Comparison of ENCODE assay signal across 7 mouse cellular contexts in genomic region chr4:43039609-43040008, GRCm38 (mm10). TPM values are rescaled to one million over a fixed set of nuclear protein-coding genes. Genes with fewer than 3 reads are reported as not detected.
DNase-seq lines count a peak whose midpoint lies in the region; ATAC-seq lines count a peak whose summit lies in the region.

No protein-coding gene starts in this region.

- H3K27ac ChIP-seq in embryonic facial prominence, embryonic 15.5 days (replicated peaks) = peak overlapping the region; percentile 61
- H3K27ac ChIP-seq in limb, embryonic 12.5 days = peak overlapping the region; percentile 80
- peak overlapping the region; percentile 71 for H3K27ac ChIP-seq in stomach, embryonic 15.5 days

- H3K9ac ChIP-seq in embryonic facial prominence, embryonic 15.5 days = peak overlapping the region; percentile 39
- H3K9ac ChIP-seq in limb, embryonic 12.5 days (replicated peaks) = peak overlapping the region; percentile 77
- peak overlapping the region; percentile 61 for H3K9ac ChIP-seq in stomach, embryonic 15.5 days

- H3K4me3 ChIP-seq in megakaryocyte, embryonic 14.5 days (replicated peaks) = peak overlapping the region; percentile 98
- peak overlapping the region; percentile 57 for H3K4me3 ChIP-seq in embryonic facial prominence, embryonic 15.5 days (replicated peaks)
- H3K4me3 ChIP-seq in limb, embryonic 12.5 days (replicated peaks) = peak overlapping the region; percentile 71
- H3K4me3 ChIP-seq in stomach, embryonic 15.5 days (replicated peaks) = peak overlapping the region; percentile 70

- no peak for DNase-seq in cerebellum, adult 9-11 months
- no peak for DNase-seq in adrenal gland, postnatal 36 days

- H3K9me3 ChIP-seq in megakaryocyte, embryonic 14.5 days = no peaks in the 10 kb centered on the region
- no peaks in the 10 kb centered on the region for H3K9me3 ChIP-seq in embryonic facial prominence, embryonic 15.5 days (replicated peaks)
- no peaks in the 10 kb centered on the region for H3K9me3 ChIP-seq in limb, embryonic 12.5 days
- no peaks in the 10 kb centered on the region for H3K9me3 ChIP-seq in stomach, embryonic 15.5 days

- peaks cover 28% of the 10 kb centered on the region for H3K36me3 ChIP-seq in megakaryocyte, embryonic 14.5 days (replicated peaks; ENCODE audit: low read length)
- peaks cover 16% of the 10 kb centered on the region; the same call in 1 of the 2 replicates for H3K36me3 ChIP-seq in embryonic facial prominence, embryonic 15.5 days
- H3K36me3 ChIP-seq in limb, embryonic 12.5 days = peaks cover 23% of the 10 kb centered on the region
- peaks cover 5% of the 10 kb centered on the region; the same call in 1 of the 2 replicates for H3K36me3 ChIP-seq in stomach, embryonic 15.5 days

- no peak for ATAC-seq in megakaryocyte, adult 5-6 weeks (ENCODE audit: poor library complexity, severe bottlenecking)
- no peak for ATAC-seq in embryonic facial prominence, embryonic 15.5 days (ENCODE audit: insufficient number of reproducible peaks, low FRiP score, low TSS enrichment, low read depth)
- no peak for ATAC-seq in limb, embryonic 12.5 days (ENCODE audit: insufficient number of reproducible peaks, insufficient read depth, low FRiP score, low TSS enrichment, low read depth)
- 0 out of 2 replicates have a peak, but pooled peaks have one; percentile 2 for ATAC-seq in stomach, embryonic 15.5 days (ENCODE audit: insufficient read depth, low FRiP score, low read depth)

- H3K4me2 ChIP-seq in embryonic facial prominence, embryonic 15.5 days (replicated peaks) = peak overlapping the region; percentile 75
- peak overlapping the region; percentile 77 for H3K4me2 ChIP-seq in limb, embryonic 12.5 days
- peak overlapping the region; percentile 89 for H3K4me2 ChIP-seq in stomach, embryonic 15.5 days

- 2% methylated on average over 11 of the region's 11 CpGs for WGBS in embryonic facial prominence, embryonic 15.5 days
- WGBS in limb, embryonic 12.5 days = 3% methylated on average over 11 of the region's 11 CpGs
- 4% methylated on average over 11 of the region's 11 CpGs for WGBS in stomach, embryonic 15.5 days

- no peaks in the 10 kb centered on the region for H3K27me3 ChIP-seq in megakaryocyte, embryonic 14.5 days (replicated peaks)
- H3K27me3 ChIP-seq in embryonic facial prominence, embryonic 15.5 days = no peaks in the 10 kb centered on the region
- H3K27me3 ChIP-seq in limb, embryonic 12.5 days = no peaks in the 10 kb centered on the region
- no peaks in the 10 kb centered on the region for H3K27me3 ChIP-seq in stomach, embryonic 15.5 days (replicated peaks)

- H3K4me1 ChIP-seq in megakaryocyte, embryonic 14.5 days = peaks cover 72% of the 10 kb centered on the region
- H3K4me1 ChIP-seq in embryonic facial prominence, embryonic 15.5 days = peaks cover 26% of the 10 kb centered on the region
- H3K4me1 ChIP-seq in limb, embryonic 12.5 days (replicated peaks) = peaks cover 32% of the 10 kb centered on the region
- H3K4me1 ChIP-seq in stomach, embryonic 15.5 days = peaks cover 18% of the 10 kb centered on the region

RNA-seq across cellular contexts. Expression of gene Fam214b, which starts 6.4 kb away (rescaled TPM):
- 79.7 and 92.7 TPM in 2 replicates for polyA plus RNA-seq in megakaryocyte, embryonic 14.5 days (2012; ENCODE audit: insufficient read depth, low replicate concordance)
- 14.2 and 15.4 TPM in 2 replicates for total RNA-seq in megakaryocyte, adult 5-6 weeks (2015)
- 31.7 and 33.6 TPM in 2 replicates for total RNA-seq in megakaryocyte, adult 5-6 weeks (2017)
- polyA plus RNA-seq in embryonic facial prominence, embryonic 15.5 days (2015; fragmentation: Nextera tagmentation; extraction: Ambion mirVana) = 16.9 and 17.2 TPM in 2 replicates
- 12.1 and 13.4 TPM in 2 replicates for polyA plus RNA-seq in limb, embryonic 12.5 days (2016; fragmentation: Nextera tagmentation; extraction: Ambion mirVana)
- polyA plus RNA-seq in stomach, embryonic 15.5 days (2015; fragmentation: Nextera tagmentation; extraction: Ambion mirVana) = 11.9 and 13.2 TPM in 2 replicates
- 10 to 100 TPM; 44.0 to 57.2 TPM for total RNA-seq in adrenal gland, postnatal 36 days (2021)

RNA-seq across cellular contexts. Expression of gene Stoml2, which starts 8.1 kb away (rescaled TPM):
- polyA plus RNA-seq in megakaryocyte, embryonic 14.5 days (2012; ENCODE audit: insufficient read depth, low replicate concordance) = 76.4 and 102 TPM in 2 replicates
- total RNA-seq in megakaryocyte, adult 5-6 weeks (2015) = 70.8 and 77.7 TPM in 2 replicates
- total RNA-seq in megakaryocyte, adult 5-6 weeks (2017) = 62.3 and 79.3 TPM in 2 replicates
- polyA plus RNA-seq in embryonic facial prominence, embryonic 15.5 days (2015; fragmentation: Nextera tagmentation; extraction: Ambion mirVana) = 294 and 307 TPM in 2 replicates
- polyA plus RNA-seq in limb, embryonic 12.5 days (2016; fragmentation: Nextera tagmentation; extraction: Ambion mirVana) = 344 and 353 TPM in 2 replicates
- 303 TPM in 2 replicates for polyA plus RNA-seq in stomach, embryonic 15.5 days (2015; fragmentation: Nextera tagmentation; extraction: Ambion mirVana)
- total RNA-seq in adrenal gland, postnatal 36 days (2021) = 100 to 1,000 TPM; 191 to 261 TPM

RNA-seq across cellular contexts. Expression of gene Pigo, which starts 14.0 kb away (rescaled TPM):
- 2.7 and 7.6 TPM in 2 replicates for polyA plus RNA-seq in megakaryocyte, embryonic 14.5 days (2012; ENCODE audit: insufficient read depth, low replicate concordance)
- total RNA-seq in megakaryocyte, adult 5-6 weeks (2015) = 7.9 and 9.7 TPM in 2 replicates
- 5.6 and 11.1 TPM in 2 replicates for total RNA-seq in megakaryocyte, adult 5-6 weeks (2017)
- 23.4 and 23.9 TPM in 2 replicates for polyA plus RNA-seq in embryonic facial prominence, embryonic 15.5 days (2015; fragmentation: Nextera tagmentation; extraction: Ambion mirVana)
- polyA plus RNA-seq in limb, embryonic 12.5 days (2016; fragmentation: Nextera tagmentation; extraction: Ambion mirVana) = 27.0 and 30.3 TPM in 2 replicates
- 21.7 and 22.6 TPM in 2 replicates for polyA plus RNA-seq in stomach, embryonic 15.5 days (2015; fragmentation: Nextera tagmentation; extraction: Ambion mirVana)
- 10 to 100 TPM; 16.0 to 19.6 TPM for total RNA-seq in adrenal gland, postnatal 36 days (2021)

RNA-seq across cellular contexts. Expression of gene Unc13b, which starts 19.1 kb away (rescaled TPM):
- 0.14 and 0.54 TPM in 2 replicates for polyA plus RNA-seq in megakaryocyte, embryonic 14.5 days (2012; ENCODE audit: insufficient read depth, low replicate concordance)
- total RNA-seq in megakaryocyte, adult 5-6 weeks (2015) = 0.16 TPM in 2 replicates
- 0.24 and 0.48 TPM in 2 replicates for total RNA-seq in megakaryocyte, adult 5-6 weeks (2017)
- polyA plus RNA-seq in embryonic facial prominence, embryonic 15.5 days (2015; fragmentation: Nextera tagmentation; extraction: Ambion mirVana) = 4.9 and 6.3 TPM in 2 replicates
- polyA plus RNA-seq in limb, embryonic 12.5 days (2016; fragmentation: Nextera tagmentation; extraction: Ambion mirVana) = 3.5 and 4.0 TPM in 2 replicates
- 7.8 and 9.1 TPM in 2 replicates for polyA plus RNA-seq in stomach, embryonic 15.5 days (2015; fragmentation: Nextera tagmentation; extraction: Ambion mirVana)
- 10 to 100 TPM; 10.5 to 12.4 TPM for total RNA-seq in adrenal gland, postnatal 36 days (2021)

RNA-seq across cellular contexts. Expression of gene Fancg, which starts 29.3 kb away (rescaled TPM):
- 4.9 and 7.4 TPM in 2 replicates for polyA plus RNA-seq in megakaryocyte, embryonic 14.5 days (2012; ENCODE audit: insufficient read depth, low replicate concordance)
- total RNA-seq in megakaryocyte, adult 5-6 weeks (2015) = 11.3 and 12.5 TPM in 2 replicates
- total RNA-seq in megakaryocyte, adult 5-6 weeks (2017) = 13.0 and 14.3 TPM in 2 replicates
- 19.8 and 22.3 TPM in 2 replicates for polyA plus RNA-seq in embryonic facial prominence, embryonic 15.5 days (2015; fragmentation: Nextera tagmentation; extraction: Ambion mirVana)
- 18.4 and 20.6 TPM in 2 replicates for polyA plus RNA-seq in limb, embryonic 12.5 days (2016; fragmentation: Nextera tagmentation; extraction: Ambion mirVana)
- polyA plus RNA-seq in stomach, embryonic 15.5 days (2015; fragmentation: Nextera tagmentation; extraction: Ambion mirVana) = 13.0 and 17.2 TPM in 2 replicates
- total RNA-seq in adrenal gland, postnatal 36 days (2021) = 10 to 100 TPM in 1 of 2 experiments, 1 to 10 TPM in 1; 6.3 to 14.2 TPM
